Mouse (Mus musculus) liver, embryonic 14.5 days (tissue): Measurements from ENCODE around the gene Fam129a.
A peak's percentile ranks its signal among the peaks of the same experiment; 100 is the strongest.

Source experiments
- CTCF ChIP-seq: IDR thresholded peaks from 2 replicates; pipeline ENCODE4 v1.5.1; 2016; ENCODE audit warnings: antibody characterized with exemption, low read depth, control low read depth
- EP300 ChIP-seq: IDR thresholded peaks from 2 replicates; pipeline ENCODE4 v1.6.1; 2016; ENCODE audit warnings: antibody characterized with exemption, low read depth

DNA sequence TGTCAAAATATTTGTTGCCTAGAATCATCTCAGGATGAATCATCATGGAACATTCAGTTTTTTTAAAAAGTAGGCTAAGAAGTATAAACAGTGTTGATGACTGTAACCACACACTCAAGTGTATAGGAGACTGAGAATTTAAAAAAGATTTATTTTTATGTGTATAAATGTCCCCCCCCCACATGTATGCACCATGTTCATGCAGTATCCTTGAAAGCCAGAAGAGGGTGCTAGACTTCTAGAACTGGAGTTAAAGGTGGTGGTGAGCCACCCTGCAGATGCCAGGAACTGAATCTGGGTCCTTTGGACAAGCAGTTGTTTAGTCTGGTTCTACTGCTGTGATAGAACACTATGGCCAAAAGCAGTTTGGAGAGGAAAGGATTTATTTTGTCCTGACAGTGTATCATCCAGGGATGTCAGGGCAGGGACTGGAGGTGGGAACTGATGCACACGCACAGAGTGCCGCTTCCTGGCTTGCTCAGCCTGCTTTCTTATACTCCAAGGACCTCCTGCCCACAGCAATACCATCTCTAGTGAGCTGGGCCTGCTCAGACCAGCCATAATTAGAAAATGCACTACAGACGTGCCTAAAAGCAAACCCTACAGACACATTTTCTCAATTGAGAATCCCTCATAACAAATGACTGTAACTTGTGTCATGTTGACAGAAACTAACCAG is 196.1 kb downstream of the Fam129a start:
- TF ChIP-seq CTCF (peak; percentile 61), EP300 (no peak)
